Mouse (Mus musculus): ENCODE measurements around the gene Cfl1. TPM values are rescaled to one million over a fixed set of nuclear protein-coding genes. Genes with fewer than 3 reads are reported as not detected.
"Not testable (repeated sequence)": the region's sequence is repeated elsewhere in the genome, so short reads cannot be mapped to it uniquely, and the experiment has no call there.

Gene Cfl1
- polyA plus RNA-seq, 2 experiments from 2014 or later: 2,749 to 2,812 TPM

DNA sequence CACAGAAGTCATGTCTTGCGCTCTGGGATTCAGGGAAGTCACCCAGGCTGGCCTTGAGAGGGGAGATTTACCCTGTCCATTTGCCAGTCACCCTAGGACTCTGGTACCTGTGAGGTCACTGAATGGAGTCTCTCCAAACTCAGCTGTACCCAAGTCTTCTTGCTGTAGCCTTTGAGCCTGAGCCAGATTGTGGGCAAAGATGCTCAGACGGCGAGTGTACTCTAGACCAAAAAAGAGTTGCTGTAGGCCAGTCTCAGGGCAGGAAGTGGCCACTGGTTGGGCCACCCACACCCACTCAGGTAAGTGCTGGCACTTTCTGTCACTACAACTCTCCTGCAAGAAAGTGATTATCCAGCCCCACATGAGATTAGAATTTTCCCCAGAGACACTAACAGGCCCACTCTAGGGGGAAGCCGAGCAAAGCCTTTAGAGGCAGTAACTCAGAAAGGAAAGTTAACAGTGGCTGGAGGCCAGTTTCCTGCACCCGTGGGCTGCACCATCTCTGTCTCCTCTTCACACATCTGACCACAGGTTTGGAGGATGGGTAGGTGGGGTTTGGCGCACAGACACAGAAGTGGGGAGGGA is 23.2 kb upstream of the Cfl1 start:
- no peak for ATAC-seq

GRCm38 (mm10) chr19:5468374-5468773 is 21.9 kb upstream of the Cfl1 start, which contains the start of gene Ctsw:
Ctsw (minus strand) TSS chr19:5468507.
- peak; percentile 74 for ATAC-seq

GRCm38 (mm10) chr19:5471846-5472245 is 18.4 kb upstream of the Cfl1 start:
- no peak for ATAC-seq

- ATAC-seq: no peak
Measured at GRCm38 (mm10) chr19:5472857-5473256, 17.4 kb upstream of the Cfl1 start.

DNA sequence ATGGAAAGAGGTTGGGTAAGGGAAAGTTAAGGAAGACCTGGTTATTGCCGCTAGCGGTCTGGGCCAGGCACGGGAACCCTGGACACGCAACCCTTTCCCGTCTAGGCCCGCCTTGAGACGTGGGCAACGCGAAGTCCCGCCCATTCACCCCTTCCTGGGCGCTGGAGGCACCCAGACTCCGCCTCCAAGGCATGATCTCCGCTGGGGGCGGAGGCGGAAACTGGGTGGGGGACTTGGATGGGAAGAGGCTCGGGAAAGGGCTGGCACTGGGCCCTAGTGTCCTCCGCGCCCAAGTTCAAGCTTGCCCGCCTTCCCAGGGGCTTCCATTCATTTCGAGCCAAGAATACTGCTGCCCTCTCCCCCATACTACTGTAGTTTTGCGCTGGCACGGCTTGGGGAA is 16.5 kb upstream of the Cfl1 start, which contains the start of gene Efemp2:
Efemp2 (plus strand) TSS at position 235 of the 400 bp plus-strand sequence.
- ATAC-seq: no peak

GRCm38 (mm10) chr19:5474281-5475068 is 15.8 kb upstream of the Cfl1 start:
- ATAC-seq: no peak

GRCm38 (mm10) chr19:5475069-5475714 is 15.1 kb upstream of the Cfl1 start:
- no peak for ATAC-seq

GRCm38 (mm10) chr19:5477004-5477667 is 13.1 kb upstream of the Cfl1 start:
- ATAC-seq: no peak

- ATAC-seq: no peak
Measured at GRCm38 (mm10) chr19:5477668-5478300, 12.5 kb upstream of the Cfl1 start.

GRCm38 (mm10) chr19:5480016-5480415 is 10.2 kb upstream of the Cfl1 start:
- no peak for ATAC-seq

DNA sequence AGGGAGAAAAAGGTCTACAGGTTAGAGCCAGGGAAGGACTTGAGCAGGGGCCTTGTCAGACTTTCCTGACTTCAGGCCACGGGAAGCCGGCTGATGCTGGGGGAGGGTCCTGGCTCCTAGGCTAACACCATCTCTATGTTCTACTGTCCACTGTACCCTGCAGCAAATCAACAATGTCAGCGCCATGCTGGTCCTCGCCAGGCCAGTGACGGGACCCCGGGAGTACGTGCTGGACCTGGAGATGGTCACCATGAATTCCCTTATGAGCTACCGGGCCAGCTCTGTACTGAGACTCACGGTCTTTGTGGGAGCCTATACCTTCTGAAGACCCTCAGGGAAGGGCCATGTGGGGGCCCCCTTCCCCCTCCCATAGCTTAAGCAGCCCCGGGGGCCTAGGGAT is 8.9 kb upstream of the Cfl1 start:
- no peak for ATAC-seq

- ATAC-seq: no peak
Measured at GRCm38 (mm10) chr19:5483386-5484359, 6.6 kb upstream of the Cfl1 start.

DNA sequence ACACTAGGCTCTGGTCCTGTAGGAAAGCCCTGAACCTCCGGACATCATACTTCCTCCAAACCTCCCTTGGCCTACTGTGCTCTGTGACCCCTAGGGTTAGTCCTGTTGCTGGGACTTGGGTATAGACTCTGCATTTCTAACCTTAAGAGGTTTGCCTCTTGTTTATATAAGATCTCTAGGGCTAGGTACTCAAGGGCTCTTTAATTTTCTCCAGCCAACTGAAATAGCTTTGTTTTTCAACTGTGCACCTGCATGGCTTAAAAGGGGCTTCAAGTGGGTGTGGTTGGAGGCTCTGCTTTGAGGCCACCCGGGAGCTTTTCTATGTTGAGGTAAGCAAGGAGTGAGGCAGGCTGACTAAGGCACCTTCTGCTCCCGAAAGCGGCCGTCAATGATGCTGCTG is 5.8 kb upstream of the Cfl1 start:
- ATAC-seq: no peak

DNA sequence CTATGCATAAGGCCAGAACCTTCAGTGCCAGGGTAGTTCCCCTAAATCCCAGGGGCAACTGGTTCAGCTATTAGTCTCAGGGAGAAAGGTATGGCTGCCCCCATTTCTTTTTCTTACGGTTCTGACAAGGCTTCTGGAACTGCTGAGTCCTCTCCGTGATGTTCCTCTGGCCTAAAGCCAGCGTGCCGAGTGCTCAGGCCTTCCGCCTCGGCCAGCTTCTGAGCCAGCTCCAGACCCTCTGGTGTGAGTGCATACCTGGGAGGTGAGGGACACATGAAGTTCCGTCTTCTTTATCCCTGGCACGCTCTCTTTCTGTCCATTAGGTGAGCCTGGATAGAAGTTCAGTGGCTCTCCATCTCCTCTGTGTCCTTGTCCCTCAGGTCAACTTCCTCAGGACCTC is 4.9 kb upstream of the Cfl1 start:
- no peak for ATAC-seq

GRCm38 (mm10) chr19:5485821-5486220 is 4.4 kb upstream of the Cfl1 start:
- ATAC-seq: no peak

DNA sequence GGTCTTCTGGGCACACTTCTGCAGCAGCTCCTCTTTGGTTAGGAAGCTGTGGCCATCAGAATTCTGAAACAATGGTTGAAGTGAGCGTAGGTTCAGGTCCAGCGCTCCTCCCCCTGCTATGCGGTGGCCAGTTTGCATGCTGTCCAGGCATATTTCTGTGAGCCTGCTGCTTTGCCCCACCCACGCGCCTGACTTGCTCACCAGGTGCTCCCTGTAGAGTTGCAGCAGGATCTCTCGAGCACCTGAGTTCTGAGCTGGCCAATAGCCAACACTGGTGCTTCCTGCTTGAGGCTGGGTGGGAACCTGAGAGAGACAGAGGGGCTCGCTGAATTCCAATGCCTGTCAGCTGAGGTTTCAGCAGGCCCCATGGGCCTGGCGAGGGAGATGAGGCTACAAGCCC is 4.0 kb upstream of the Cfl1 start:
- ATAC-seq: no peak

GRCm38 (mm10) chr19:5486771-5487170 is 3.5 kb upstream of the Cfl1 start:
- no peak for ATAC-seq

GRCm38 (mm10) chr19:5487768-5488550 is 2.3 kb upstream of the Cfl1 start, which contains the start of gene Mus81:
Mus81 (minus strand) TSS chr19:5488402.
- peak; percentile 34 for ATAC-seq

DNA sequence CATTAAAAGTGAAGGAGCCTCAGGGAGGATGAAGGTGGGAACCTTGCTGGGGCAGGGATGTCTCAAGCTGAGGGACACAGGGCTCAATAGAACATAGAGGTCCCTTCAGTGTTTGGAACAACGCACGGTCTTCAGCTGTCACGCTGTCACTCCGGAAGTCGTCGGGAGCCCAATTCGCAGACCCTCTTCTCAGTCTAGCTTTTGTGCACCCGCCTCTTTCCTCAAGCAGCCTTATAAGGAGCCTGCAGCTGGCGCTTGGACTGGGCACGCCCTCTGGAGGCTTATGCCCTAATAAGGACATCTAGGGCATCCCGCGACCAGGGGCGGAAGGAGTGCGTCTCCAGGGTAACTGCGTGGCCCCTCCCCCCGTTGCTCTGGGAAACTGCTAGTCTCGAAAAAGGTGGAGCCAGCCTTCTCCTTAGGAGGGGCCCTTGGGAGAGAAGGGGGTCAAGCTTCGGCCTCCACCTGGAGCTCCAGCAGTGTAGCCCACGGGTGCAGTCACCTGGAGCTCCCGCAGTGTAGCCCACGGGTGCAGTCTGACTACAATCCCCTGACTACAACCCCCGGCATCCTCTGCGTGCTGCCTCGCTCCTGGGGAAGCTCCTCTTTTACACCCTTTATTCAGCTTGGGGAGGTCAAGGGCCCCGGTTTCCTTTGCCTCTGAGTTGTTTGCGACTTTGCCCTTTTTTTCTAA is 1.2 kb upstream of the Cfl1 start:
- ATAC-seq: peak; percentile 65

- ATAC-seq: not testable (repeated sequence)
Measured at GRCm38 (mm10) chr19:5489721-5490120, 534 bp upstream of the Cfl1 start.

All from activated CD4-positive, CD25-positive, alpha-beta regulatory T cell, adult 4 months (primary cell).